Mouse (Mus musculus): ENCODE data around the gene Gm20521.

The Gm20521 gene

DNA sequence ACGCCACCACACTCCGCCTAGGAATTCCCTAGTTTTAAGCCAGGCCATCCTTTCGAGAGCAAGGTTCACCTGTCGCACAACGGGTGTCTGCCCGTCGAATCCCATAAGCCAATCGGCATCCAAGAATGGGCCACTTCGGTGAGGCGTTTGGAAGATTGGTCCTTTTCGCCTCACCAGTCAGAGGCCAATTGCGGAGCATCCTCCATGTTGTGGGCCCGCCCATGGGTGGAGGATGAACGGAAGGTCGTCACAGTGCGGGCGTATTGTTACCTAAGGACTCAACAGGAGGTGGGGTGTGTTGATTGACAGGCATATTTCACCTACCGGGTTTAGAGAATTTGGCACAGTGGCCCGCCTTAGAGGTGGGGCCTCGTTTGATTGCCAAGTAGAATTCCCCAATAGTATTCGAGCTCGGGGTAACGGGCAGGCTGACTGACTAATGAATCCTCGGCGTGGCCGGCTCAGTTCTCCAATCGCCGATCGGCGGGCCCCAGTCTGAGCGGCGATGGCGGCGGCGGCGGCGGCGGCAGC lies 10.5 kb downstream of the Gm20521 start:
- DNase-seq (ENCODE audit: low read depth, low spot score), result peak; percentile 100

DNA sequence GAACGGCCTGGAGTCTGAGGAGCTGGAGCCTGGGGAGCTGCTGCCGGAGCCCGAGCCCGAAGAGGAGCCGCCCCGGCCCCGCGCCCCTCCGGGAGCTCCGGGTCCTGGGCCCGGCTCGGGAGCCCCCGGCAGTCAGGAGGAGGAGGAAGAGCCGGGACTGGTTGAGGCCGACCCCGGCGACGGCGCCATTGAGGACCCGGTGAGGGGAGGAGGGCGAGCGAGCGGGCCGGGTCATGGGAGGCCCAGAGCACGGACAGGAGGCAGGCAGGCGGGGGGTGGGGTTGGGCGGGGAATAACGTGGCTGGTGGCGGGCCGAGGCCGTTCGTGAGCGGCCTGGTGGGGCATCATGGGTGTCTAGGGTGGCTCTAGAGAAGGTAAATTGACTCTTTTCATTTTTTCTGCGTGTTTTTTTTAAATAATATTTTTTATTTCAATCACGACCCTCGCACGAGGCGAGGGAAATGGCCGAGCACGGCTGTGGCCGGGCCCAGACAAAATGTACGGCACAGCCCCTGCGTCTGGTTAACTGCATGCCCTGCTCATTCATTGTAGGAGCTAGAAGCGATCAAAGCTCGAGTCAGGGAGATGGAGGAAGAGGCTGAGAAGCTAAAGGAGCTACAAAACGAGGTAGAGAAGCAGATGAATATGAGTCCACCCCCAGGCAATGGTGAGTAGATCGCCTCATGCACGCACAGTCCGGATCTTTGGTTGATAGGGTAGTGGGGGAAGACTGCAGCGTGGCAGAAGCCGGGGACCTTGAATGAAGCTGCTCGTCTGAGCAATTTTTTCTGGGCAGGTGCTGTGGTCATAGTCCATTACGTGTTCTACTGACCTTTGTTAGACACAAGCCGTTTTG lies 11.3 kb downstream of the Gm20521 start:
- DNase-seq (ENCODE audit: low read depth, low spot score), result no peak

DNA sequence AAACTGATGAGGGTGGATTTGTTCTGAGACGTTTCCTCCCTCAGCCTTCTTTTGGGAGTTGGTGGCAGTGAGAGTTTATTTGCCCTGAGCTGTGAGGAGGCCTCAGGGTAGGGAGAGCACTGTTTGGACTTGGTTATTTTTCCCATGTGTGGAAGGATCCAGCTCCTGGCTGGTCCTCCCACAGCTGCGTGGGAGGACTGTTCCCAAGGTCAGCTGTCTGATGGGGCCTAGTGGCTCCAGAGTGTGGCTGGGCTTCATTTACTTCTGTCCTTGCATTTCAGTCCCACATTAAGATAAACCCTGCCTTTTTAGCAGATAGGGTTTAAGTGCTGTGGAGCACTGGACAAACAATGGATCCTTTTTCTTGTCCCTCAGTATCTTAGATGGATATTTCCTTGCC lies 14.2 kb downstream of the Gm20521 start:
- no peak for DNase-seq (ENCODE audit: low read depth, low spot score)

DNA sequence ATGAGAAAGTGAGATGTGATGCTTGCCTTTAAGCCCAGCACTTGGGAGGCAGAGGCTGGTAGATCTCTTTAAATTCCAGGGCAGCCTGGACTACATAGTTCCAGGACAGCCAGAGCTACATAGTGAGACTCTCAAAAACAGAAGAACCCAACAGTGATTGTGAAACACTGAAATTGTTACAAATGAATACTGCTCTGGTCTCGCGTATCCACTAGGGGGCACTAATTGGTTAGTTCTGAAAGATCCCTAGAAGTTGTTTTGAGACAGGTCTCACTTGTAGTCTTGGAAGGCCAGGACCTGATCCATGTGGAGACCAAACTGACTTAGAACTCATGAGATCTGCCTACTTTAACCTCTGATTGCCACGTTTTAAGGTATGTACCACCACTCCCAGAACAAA lies 17.1 kb downstream of the Gm20521 start:
- DNase-seq (ENCODE audit: low read depth, low spot score), result peak; percentile 79

DNA sequence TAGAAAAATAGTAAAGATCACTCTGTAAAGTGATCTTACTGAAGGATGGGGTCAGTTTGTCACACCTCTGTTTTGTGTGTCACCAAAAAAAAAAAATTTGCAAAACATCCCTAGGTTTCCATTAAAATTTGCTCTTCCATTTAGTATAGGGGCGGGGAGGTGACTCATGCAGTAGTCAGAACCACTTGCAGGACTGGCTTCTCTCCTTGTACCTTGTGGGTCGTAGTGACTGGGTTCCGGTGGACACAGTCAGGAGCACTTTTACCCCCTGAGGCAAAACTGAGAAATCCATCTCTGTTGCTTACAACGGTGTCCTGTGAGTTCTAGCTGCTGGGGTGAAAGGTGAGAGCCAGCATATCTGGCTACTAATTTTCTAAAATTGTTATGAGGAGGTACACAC lies 20.4 kb downstream of the Gm20521 start:
- DNase-seq (ENCODE audit: low read depth, low spot score), result no peak

DNA sequence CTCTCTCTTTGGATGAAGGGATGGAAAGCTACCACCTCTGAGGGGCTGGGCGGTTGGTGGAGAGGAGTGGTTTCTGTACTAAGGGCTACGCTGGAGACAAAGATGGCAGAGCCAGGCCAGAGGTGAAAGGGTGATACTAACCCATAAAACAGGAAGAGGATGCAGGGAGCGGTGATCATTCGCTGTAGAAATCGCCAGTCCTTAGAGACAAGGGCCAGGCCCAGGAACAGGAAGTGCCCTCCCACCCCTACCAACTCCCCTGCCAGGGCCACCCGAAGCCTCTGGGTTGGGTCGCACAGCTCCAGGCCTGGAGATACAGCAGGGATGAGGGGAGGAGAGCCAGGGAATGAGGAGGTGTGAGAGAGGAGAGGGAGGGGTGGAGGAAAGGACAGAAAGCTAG lies 25.4 kb downstream of the Gm20521 start:
- no peak for DNase-seq (ENCODE audit: low read depth, low spot score)

DNA sequence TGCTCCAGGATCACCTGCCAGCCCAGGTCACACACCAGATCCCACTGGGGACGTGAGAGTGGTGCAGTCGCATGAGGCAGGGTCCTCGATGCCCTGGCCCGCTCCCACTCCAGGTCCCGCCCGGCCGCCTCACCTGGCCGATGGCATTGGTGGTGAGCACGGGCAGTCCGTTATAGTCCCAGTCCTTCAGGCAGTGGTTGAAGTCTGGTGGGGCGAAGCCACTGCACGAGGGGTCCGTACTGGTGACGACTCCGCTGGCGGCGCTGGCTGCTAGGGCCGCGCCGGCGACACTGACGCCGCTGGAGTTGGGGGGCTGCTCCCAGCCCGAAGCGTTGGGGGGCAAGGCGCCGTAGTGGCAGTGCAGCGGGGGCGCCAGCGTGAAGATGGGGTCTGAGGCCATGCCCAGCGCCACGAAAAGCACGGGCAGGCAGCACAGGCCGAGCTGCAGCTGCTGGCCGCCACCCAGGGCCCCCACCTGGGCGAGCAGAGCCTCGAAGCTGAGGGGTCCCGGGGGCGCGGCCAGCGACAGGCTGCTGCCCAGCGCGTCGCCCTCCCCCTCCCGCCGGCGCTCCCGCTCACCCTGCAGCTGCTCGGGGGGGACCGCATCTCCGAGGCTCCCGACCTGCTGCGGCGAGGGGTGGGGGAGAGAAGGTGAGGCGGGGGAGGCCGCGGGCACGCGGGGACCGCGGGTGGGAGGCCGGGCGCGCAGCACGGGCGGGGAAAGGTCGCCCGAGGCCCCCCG lies 29.0 kb downstream of the Gm20521 start:
- no peak for DNase-seq (ENCODE audit: low read depth, low spot score)

DNA sequence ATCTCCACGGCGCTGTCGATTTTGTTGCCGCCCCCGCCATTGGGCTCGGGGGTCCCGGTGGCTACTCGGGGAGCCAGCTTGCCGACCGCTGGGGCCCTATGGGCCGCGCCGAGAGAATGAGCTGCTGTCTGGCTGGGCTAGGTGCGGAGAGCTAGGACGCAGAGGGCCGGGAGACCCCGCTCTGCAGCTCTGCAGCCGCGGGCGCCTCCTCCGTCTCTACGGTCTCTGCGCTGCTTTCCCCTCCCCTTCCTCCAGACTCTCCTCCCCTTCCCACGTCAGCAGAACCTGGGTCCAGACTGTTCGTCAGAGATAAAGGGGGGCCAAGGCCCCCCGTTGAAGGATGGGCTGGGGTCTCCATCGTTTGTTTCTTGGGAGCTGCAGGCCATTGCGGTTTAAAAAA lies 29.6 kb downstream of the Gm20521 start, which contains the start of gene Slc22a17:
Gene Slc22a17, minus strand, starts transcription at position 247 of the 400 bp plus-strand sequence.
- DNase-seq (ENCODE audit: low read depth, low spot score), result peak; percentile 72

DNA sequence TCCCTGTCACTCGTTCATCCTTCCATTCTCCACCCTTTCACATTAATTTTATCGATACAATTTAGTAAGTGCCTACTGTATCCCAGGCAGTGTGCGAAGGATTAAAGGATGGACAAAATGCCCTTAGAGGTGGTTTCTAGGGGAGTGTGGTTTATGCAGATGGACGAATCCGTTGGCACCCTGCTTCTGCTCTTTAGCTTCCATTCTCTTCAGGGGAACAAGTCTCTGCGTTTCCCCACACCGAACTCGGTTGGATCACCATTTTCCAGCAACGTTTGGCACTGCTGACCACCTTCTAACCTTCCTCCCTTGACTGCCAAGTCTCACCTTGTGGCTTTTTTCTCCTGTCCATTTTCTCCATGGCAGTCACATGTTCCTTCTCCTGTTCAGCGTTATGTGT lies 30.1 kb downstream of the Gm20521 start:
- no peak for DNase-seq (ENCODE audit: low read depth, low spot score)

DNA sequence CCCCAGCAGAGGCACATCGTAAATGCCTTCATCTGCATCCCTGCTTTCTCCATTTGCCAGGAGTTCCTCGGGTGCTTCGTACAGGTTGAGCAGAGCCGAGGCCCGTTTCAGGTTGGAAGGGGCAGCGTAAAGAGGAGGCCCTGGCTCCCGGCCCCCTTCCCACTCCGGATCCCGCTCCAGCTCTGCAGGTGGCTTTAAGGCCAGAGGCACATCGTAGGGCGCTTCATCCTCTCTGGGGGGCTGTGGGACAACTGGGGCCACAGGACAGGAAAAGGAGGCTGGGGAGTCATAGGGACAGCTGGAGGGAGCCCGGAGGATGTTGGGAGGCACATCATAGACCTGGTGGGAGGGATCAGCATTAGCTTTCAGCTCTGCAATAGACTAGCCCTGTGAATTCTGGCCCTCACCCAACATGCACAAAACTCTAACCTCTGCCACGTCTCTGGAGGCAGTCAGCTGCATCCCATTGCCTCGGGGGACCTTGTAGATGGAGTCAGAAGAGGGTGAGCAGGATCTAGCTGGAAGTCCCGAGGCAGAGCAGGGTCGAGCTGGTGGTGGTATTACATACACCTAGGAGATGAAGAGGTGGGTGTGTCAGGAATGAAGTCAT lies 36.9 kb downstream of the Gm20521 start:
- no peak for DNase-seq (ENCODE audit: low read depth, low spot score)

DNA sequence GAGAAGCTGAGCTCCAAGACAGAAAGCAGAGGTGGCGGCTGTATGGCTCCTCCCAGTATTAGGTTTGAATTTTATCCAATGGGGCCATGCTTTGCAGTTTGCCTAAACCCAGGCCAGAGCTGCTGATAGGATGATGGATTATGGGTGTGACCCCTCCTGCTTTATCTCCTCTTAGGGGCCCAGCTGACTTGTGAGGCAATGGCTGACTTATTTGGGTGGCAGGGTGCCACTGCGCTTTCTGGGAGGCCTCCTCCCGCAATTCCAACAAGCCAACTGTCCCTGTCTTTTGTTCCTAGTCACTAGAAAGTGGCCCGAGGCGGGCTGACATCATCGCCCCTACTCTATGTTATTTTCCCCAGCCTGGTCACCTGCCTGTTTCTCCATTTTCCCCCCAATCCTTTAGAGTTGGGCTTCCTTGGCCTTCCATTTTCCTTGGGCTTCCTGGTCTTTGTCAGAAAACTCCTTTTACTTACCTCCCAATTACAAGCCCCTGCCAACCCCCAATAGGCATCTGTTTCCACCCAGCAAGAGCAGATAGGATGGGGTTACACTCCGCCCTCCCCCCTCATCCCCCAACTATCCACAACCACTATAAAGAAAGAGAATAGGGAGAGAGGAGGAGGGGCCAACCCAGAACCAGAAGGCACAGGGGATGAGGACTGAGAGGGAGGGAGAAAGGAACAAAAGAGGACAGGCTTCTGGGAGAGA lies 41.6 kb downstream of the Gm20521 start:
- no peak for DNase-seq (ENCODE audit: low read depth, low spot score)

DNA sequence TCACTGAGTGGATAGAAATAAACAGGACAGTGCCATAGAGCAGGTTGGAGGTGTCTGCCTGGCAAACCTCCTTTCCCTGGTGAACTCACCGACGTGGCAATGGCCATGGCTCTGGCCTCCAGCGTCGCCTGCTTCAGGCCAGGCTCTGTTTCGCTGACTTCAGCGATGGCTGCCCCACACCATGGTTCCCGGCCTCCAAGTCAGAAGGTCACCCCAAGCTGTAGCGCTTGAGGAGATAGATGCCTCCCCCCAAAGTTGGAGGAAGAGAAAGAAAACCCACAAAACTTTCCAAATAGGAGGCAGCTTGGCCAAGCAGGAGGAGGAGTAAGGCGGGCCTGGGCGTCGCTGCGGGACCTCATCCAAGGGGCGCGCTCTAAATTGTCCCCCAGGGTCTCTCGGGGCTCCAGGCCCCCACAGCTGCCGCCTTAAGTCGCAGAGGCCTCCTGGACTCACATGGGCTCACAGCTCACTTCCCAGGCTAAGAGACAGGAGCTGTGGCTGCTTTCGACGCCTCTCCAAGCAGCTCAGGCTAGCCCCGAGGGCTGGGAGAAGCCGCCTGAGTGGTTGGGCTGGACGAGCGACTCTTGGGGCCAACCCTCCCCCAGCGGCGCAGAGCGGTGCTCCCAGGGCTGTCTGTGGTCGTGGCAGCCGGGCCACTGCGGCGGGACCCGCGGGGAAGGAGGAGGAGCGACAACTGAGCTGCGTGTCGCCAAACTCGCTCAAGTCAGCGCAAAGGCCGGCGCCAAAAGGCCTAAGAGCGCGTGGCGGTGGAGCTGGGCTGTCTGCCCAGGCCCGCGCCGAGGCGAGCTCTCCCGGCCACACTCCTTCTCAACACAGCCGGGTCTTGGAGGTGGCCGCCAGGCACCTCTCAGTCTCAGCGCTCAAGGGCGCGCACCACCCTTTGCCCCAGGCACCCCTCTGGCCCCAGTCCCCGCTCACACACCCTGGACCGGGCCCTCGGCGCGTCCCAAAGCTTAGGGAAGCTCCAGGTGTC lies 42.4 kb downstream of the Gm20521 start, which contains the start of gene Efs:
Gene Efs, minus strand, starts transcription at position 778 of the 994 bp plus-strand sequence.
- DNase-seq (ENCODE audit: low read depth, low spot score), result no peak

DNA sequence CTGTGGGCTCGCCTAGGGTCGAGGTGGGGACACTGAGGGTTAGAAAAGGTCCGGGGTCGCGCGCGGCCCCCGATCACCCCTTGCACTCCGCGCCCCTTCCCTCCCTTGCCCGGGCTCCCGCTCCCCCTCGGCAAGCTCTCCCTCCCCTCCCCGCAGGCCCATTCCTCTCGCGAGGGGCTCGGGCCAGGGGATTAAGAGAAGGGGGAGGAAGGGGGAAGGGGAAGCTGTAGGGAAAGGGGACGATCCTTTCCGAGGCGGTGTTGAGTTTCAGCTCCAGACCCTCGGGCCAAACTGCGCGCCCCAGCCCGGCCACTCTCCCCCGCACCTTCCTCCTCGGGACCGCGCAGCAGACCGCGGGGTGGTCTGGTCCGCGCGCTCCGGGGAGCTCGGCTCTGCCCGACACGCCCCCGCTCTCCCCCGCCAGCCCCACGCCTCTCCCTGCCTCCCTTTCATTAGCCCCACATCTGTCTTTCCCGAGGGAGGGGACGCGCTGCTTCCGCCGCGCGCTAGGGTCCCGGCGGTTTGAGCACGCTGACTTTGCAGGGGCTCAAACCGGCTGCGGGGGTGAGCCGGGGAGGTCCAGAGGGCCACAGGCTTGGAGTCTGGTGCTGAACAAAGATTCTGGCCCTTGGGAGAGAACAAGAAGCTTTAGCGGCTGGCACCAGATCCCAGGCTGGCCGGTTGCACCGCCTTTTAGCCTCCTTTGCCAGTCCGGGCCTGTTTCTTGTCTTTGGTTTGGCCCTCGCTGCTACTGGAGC lies 43.3 kb downstream of the Gm20521 start:
- no peak for DNase-seq (ENCODE audit: low read depth, low spot score)

DNA sequence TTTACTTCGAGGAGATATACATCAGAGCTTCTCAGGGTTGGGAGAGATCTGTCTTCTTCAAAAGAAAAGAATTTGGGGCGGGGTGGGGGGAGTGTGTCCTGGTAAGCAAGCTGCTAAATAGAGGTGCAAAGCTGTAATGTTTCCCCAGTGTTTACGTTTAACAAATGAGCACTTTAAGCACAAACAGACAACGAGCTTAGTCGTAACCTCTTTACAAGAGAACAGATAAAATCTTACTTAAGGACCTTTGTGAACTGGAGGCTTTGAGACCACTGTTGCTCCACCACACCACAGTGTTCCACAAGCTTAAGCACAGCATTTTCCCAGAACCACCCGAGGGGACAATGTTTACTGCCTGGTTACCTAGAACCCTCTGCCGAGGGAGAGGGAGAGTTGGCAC lies 44.1 kb downstream of the Gm20521 start:
- DNase-seq (ENCODE audit: low read depth, low spot score), result no peak

DNA sequence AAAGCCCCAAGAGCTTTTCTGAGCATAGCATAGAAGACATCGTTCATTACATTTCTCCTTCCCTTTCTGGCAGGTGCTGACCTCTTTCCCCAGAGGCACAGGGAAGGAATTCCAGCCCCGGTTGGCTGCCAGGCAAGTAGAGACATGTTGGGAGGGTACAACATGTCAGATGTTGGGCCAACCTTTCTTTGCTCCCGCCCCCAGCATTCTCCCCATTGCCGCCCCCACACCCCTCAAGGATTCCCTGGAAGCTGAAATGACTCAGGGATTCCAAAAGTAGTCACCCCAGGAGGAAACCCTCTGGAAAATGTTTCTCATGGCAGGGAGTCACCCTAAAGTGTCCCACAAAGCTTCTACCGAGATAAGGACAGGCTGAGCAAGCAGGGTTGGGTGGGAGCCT lies 46.6 kb downstream of the Gm20521 start:
- DNase-seq (ENCODE audit: low read depth, low spot score), result no peak

DNA sequence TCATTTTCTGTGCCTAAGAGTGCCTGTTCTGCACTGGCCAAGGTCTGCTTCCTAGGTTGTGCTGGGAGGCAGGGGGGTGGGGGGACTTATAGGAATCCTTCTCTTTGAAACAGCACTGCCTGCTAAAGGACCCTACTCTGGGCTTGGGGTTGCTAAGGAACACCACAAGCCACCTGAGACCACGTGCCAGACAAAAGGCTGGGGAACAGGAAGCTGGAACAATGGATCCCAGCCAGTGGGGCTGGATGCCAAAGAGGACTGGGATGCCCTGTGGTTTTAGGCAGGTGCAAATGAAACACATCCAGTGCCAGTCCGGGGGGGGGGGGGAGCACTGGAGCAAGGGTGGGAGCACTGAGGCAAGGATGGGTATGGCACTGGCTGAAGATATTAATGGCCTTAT lies 47.2 kb downstream of the Gm20521 start:
- DNase-seq (ENCODE audit: low read depth, low spot score), result no peak

DNA sequence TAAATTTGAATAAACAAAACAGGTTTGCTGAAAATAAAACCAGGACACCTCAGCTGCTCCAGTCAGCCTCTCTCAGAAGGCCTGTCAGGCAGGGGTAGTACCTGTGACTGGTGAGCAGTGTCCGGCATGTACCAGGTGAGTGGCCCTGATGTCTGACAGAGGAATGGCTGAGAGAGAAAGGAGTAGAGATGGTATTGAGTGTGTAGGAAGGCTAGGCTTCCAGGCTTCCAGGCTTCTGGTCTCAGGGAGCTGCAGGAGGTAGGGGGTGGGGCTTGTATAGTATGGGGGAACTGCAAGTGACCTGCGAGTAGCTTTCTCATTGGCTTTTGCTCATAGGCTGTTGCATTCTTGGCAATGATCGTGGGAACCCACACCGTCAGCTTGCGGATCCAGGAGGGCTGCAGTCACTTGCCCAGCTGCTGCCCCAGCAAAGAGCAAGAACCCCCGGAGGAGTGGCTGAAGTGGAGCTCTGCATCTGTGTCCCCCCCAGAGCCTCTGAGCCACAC lies 49.5 kb downstream of the Gm20521 start, which contains the start of gene Il25:
Gene Il25, plus strand, starts transcription at position 51 of the 506 bp plus-strand sequence.
- no peak for DNase-seq (ENCODE audit: low read depth, low spot score)

DNA sequence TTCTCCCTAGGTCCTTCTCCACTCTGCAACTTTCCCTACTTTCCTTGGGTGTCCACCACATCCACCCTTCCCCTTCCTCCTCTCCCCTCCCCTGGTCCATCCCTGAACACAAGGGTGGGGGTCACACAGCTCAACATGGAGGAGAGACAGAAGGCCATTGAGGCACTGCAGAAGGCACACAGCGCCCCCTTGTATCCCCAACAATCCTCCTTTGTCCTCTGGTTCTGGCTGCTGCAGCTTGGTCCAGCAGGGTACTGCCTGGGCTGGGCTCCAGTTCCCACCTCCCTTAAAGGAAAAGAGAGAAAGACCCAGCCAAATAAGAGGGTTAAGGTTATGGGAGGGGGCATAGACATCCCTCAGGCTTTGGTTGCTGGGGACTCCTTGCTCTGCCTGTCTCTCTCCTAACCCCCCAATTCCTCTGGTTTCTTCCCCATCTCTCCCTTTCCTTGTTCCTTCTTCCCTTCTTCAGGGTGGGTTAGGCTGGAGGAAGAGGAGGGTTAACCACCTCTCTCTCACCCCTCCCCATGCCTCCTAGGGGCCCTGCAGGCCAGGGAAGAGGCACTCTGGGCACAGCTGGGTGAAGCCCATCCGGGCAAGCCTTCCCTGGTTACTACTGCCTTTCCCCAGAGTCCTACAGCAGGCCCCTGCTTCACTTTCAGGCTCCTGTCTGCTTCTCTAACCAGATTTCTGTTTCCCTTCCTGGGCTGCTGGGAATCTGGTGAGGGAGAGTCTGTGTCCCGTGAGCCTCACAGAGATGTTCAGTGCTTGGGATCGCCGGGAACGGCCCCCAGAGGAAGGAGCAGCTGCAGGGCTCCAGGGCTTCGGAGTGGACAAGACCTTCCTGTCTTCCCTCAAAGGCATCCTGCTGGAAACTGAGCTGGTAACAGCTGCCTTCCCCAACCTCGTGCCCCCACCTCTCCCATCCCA lies 52.9 kb downstream of the Gm20521 start, which contains the start of gene Cmtm5:
Gene Cmtm5, plus strand, starts transcription at position 358 of the 927 bp plus-strand sequence.
- DNase-seq (ENCODE audit: low read depth, low spot score), result peak; percentile 81

All from telencephalon, adult 2 months (tissue).